Mouse (Mus musculus) layer of hippocampus, adult 18-20 months (tissue): ENCODE data around the gene Mul1. TPM values are rescaled to one million over a fixed set of nuclear protein-coding genes. Genes with fewer than 3 reads are reported as not detected.
A peak's percentile ranks its signal among the peaks of the same experiment; 100 is the strongest.

Source experiments
- DNase-seq, 2 experiments: peaks; one replicate each; pipeline ENCODE4 v3.0.0; 2022; ENCODE audit warnings: low spot score in 2 of 2
- total RNA-seq, 2 experiments: library from RNA; stranded (reverse); gene quantifications; 2 replicates each; pipeline ENCODE4 v1.2.3; 2021

Mul1 gene
- total RNA-seq, 2 experiments from 2014 or later: 67.3 to 68.5 TPM

GRCm38 (mm10) chr4:138431340-138431739 lies 3.1 kb upstream of the Mul1 start:
- no peak for DNase-seq

DNA sequence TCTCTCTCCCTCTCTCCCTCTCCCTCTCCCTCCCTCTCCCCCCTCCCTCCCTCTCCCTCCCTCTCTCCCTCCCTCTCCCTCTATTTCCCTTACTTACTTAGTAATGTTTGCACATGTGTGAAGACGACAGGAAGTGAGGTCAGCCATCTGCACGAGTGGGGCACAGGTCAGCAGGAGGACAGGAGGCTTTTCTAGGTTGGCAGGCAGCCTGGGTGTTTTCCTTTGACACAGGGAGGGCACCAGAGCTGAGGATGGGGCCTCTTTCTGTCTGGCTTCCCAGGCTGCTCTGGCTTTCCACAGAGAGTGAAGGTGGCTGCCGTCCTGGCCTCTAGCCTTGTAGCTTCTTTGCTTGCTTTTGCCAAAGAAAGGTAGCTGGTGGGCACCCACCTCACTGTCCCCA lies 5.6 kb downstream of the Mul1 start:
- DNase-seq: no peak

DNA sequence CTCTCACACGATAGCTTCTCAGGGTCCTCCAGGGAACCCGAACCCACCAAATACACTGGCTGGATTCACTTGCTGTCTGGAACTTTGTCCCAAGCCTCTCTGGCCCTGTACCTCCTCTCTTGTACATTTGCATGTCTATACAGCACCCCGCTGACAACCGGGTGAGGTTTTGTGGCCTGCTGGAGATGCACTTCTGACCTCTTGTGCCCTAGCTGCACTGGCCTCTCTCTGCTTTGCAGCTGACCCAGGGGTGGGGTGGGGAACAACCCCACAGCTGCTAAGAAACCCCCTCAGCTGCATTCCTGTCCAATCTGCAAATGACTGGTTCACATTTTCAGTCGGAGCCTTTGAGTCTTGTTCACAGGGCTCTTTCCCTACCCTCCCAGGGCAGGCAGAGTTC lies 10.5 kb downstream of the Mul1 start:
- no peak for DNase-seq

- DNase-seq: no peak
These were observed 12.5 kb downstream of the Mul1 start for GRCm38 (mm10) chr4:138446981-138447380.

- DNase-seq: peak; percentile 91 to 97
These were observed 12.9 kb downstream of the Mul1 start for GRCm38 (mm10) chr4:138447387-138447786.

DNA sequence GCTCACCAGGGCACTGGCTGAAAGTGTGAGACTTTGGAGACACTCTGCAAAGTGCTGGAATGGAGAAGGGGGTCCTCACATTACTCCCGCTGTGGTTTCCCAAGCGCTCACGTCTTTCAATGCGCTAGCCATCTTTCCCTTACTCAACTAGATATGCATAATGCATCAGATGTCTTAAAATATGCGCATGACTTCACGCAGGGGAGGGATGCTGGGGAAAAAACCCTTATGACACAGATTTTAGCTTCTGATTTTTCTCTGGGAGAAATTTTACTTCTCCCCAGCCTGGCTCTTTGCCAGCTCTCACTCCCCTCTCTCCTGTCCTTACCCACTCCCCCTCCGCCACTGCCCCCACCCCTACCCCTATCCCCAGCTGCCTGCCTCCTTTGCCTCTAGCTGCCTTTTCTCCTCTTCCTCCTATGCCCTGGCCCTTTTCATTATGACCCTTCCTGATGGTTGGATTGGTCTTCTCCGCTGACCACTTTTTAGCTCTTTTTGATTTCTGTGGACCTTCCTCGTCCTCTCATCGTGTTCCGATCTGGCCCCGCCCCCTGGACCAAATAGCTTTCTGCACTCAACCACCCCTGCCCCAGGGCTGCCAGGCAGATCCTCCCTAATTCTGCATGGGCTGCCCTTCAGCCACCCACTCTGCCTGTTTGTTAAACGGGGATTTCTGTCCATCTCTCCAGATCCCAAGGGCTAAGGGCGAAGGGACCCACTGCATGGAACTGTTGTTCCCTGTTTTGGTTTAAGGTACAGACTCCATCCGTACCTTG lies 13.5 kb downstream of the Mul1 start:
- DNase-seq: peak in 1 of 2 experiments; percentile 53

DNA sequence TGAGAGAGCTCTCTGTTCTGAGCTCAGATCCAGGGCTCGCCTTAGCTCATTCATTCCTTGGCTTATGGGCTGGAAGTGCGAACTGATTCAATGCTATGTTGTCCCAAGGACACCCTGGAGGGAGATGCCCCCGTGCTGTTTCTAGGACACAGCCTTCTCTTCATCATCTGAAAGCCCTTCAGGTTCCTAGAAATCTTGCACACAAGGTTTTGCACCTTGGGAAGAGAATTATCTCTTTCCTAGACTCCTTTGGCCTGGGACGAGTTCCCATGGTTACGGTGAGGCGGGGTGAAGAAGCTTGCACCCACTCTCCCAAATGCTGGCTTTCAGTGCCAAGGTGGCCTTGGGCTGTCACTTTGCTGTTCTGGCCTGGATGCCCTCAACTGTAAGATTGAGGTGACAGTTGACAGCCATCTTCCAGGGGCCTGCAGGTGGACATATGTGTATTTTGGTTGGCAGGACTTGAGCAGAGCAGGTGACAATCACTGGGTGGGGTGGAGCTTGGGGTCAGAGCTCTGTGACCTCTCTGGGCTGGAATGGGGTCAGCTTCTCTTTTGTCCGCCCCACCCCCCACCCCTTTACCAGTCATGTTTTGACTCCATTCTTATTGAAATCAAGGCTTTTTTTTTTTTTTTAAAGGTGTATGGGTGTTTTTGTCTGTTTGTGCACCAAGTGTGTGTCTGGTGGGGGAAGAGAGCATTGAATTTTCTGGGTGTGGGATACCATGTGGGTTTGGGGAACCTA lies 14.6 kb downstream of the Mul1 start:
- DNase-seq: no peak

DNA sequence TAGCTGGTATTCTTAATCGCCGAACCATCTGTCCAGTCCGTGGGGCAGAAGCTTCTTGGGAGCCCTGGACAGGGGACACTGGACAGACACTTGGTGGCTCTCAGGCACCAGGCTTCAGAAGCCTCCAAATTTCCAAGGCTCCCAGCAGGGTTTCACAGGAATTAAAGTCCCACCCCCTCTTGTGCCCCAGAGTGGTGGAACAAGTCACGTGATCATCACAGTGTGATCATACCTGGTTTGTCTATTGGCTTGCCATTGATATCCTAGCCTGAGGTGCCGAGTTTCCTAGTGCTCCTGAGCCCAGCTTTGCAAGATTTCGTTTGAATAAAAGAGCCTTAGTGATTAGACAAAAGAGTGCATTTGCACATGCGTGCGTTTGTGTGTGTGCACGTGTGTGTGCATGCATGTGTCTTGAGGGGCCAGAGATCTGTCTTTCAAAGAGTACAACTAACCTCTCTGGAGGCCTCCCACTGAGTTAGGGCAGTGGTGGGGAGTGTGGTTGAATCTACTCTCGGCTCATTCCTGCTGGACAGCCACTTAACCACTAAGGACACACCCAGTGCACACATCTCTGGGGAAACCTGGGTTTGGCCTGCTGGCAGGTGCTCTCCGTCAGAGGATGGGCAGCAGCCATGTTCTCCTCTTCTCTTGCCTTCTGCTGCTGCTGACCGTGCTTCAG lies 15.3 kb downstream of the Mul1 start:
- DNase-seq: no peak

GRCm38 (mm10) chr4:138452306-138453096 lies 18.0 kb downstream of the Mul1 start:
- DNase-seq: no peak

DNA sequence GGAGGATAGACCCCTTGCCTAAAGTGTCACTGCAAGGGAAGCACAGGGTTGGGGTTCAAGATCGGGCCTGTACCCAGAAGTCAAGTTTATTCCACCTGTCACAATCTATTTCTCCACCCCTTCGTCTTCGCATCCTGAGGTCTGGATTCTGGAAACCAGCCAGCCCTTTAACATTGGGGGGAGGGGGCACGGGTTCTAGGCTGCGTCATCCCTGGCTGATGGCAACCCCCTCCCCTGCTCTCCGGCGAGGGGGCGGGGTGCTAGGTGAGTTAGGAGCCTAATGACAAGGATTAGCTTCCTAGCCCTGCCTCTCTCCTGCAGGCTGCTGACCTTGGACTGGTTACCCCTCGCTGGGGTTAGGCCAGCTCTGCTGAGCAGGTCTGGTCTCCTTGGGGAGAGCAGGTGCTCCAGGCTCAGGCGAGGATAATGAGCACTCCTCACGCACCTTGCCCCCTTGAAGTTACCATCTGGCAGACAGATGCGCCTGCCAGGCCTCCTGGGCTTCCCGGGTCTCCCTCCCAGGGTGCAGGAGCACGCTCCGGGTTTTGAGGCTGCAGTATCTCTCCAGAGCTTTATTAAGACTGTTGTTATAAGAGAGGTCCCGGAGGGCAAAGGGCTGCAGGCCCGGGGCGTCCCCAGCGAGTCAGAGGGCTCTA lies 18.8 kb downstream of the Mul1 start:
- DNase-seq: no peak

DNA sequence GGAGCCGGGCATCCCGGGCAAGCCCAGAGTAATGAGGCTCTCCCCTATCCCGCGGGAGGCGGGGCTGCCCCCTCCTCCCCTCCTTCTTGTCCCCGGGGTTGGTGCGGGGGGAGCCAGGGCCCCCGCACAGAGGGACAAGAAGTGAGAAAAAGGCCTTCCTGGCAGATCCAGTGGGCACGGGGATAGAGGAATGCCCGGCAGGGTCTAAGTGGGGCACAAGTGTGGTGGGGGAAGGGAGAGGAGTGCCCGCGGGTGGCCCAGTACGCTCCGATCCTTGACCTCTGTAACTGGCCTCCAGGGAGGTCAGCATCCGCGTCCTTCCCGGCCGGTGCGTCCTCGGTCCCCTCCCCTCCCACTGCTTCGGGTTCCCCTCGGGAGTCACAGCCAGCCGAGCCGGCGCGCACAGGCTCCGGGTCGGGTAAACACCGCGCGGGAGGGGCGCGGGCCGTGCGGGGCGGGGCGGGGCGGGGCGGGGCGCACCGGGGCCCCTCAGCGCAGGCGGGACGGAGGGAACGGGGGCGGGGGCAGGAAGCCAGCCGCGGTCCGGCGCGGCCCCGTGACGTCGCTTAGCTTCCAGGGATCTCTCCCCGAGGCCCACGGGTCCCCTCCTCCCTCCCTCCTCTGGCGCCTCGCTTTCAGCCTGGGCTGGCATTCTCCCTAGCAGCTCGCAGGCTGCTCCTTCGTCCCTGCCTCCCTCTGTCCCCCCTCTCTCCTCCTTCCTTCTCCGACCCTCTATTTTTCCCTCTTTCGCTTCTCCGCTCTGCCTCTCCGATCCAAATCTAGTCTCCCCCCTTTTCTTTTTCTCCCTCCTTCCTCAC lies 19.5 kb downstream of the Mul1 start, which contains the start of gene Camk2n1:
TSS of gene Camk2n1 (plus strand) at position 562 of the 818 bp plus-strand sequence.
- DNase-seq: peak; percentile 70 to 89

DNA sequence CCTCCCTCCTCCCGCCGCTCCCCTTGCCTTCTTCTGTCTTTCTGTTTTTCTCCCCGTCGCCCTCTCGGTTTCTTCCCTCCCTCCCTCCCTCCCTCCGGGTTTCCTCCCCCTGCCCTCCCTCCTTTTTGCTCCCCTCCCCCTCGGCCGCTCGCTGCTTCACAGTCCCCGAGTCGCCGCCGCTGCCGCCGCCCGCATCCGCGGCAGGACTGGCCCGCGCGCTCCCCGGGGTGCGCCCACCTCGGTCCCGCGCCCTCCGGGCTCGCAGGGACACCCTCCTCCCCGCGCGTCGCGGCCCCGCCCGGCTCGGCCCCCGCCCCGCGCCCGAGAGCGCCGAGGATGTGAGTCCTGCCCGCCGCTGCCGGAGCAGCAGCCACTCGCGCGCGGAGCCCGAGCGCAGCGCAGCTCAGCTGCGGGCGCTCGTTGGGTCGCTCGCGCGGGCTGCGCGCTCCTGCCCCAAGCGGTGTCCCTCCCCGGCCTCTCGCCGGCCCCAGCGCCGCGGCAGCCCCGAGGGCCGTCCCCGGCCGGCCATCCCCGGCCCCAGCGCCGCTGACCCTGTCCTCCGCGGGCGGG lies 20.2 kb downstream of the Mul1 start:
- DNase-seq: peak; percentile 57 to 75

DNA sequence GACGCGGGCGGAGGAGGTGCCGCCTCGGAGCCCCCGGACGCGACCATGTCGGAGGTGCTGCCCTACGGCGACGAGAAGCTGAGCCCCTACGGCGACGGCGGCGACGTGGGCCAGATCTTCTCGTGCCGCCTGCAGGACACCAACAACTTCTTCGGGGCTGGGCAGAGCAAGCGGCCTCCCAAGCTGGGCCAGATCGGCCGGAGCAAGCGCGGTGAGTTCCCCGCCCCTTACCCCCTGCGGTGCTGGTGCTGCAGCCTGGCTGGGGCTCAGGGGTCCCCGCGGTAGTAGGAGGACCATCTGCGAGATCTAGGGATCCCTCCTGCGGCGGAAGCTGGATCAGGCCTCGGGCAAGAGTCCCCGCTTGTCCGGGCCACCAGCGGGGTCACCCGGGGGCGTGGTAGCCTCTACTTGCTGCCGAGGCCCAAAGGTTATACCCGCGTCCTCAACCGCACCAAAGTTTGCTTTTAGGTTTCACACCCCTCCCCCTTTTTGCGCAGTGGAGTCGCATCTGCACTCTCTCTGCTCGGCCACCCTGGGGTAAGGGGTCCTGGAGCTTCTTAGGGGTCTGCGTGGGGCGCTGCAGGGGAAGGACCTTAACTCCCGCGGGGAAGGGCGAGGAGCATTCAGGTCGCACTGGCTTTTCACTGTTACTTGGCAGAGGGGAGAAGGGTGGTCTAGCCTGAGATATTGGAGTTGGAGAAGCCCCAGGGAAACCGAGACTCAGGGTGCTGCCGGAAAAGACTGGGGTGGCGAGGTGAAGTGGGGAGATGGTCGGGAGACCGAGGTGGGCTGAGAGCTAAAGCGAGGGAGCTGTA lies 20.9 kb downstream of the Mul1 start:
- DNase-seq: peak in 1 of 2 experiments; percentile 41

DNA sequence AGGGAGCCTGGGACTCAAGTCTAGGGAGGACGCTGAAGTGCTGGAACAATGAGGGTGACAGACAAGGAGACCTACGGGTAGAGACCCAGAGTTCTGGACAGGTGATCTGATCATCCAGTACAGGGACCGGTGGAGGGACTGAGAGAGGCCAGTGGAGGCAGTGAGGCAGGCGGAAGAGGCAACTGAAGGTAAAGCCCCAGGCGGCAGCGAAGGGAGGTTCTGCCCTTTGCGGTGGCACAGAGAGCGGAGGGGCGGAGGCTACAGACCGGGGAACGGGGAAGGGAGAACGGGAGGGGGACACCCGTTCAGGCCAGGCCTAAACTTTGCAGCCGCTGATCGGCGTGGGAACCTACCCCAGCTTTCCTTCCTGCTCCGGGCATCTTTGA lies 21.5 kb downstream of the Mul1 start:
- no peak for DNase-seq

DNA sequence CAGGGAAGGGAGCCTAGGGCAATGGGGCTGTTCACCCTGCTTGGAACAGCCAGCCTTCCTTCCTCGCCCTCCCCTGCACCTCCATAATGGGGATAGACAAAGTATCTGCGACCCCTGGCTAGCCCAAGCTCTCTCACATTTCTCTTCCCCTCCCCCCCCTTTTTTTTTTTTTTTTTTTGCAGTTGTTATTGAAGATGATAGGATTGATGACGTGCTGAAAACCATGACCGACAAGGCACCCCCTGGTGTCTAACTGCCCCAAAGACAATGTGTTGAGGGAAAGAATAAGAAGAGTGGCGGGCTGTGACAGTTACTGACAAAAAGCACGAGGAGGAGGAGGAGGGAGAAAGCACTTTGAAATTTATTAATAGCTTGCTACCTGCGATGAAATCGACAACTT lies 22.1 kb downstream of the Mul1 start:
- DNase-seq: no peak

DNA sequence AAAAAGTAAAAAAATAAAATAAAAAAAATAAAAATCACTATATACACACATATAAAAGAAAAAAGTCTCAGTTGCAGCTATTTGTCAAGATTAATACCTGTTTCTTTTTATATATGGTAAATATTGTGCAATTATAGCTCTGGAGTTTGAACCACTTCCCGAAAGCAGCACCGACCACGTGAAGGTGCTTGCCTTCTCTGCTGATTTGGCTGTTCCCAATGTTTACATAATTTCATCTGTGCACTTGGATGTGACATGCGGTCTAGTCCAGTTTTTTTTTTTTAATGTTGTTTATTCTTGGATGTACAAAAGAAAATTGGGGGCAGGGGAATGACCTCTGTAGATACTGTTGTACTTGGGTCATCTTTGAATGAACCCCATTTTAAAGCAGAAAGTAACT lies 22.6 kb downstream of the Mul1 start:
- DNase-seq: no peak

DNA sequence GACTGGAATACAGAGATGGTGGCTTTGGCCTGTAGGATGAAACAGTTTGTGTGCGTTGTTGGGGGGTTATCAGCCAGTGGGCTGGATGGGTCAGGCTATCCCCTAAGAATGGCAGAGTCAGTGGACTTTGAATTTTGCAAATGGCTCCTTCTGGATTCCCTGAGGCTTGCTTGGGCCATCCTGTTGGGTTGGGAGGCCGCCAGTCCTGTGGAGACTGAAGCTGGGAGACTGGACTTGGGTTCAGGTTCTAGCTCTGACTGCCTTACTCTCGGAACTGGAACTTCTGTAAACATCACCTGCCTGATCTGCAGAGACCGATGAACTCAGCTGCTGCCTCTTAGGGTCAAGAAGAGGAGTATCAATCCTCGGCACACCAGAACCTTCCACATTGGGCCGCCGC lies 23.7 kb downstream of the Mul1 start:
- DNase-seq: no peak

- no peak for DNase-seq
These were observed 24.4 kb downstream of the Mul1 start for GRCm38 (mm10) chr4:138458735-138459440.
